Mouse (Mus musculus): ENCODE results near the gene Map2k5. TPM values are rescaled to one million over a fixed set of nuclear protein-coding genes. Genes with fewer than 3 reads are reported as not detected.

The Map2k5 gene
- polyA plus RNA-seq, 2 experiments, result 37.1 to 37.5 TPM

- WGBS, result 87% methylated on average over 6 of the region's 6 CpGs
- H3K4me1 ChIP-seq (ENCODE audit: control insufficient read depth, insufficient read depth, low read length), result no peaks in the 10 kb centered on the region
- no peaks in the 10 kb centered on the region for H3K27me3 ChIP-seq (ENCODE audit: control insufficient read depth, insufficient read depth, low read length)
- no peak overlapping the region for H3K4me2 ChIP-seq (replicated peaks; ENCODE audit: low read depth, low read length, severe bottlenecking)
- DNase-seq (ENCODE audit: low spot score) (no peak), ATAC-seq (ENCODE audit: low FRiP score, low read depth) (no peak)
- no peak overlapping the region for H3K9ac ChIP-seq (ENCODE audit: low read depth, low read length, severe bottlenecking)
- H3K9me3 ChIP-seq (ENCODE audit: control insufficient read depth, low read length), result no peaks in the 10 kb centered on the region
- peaks cover 14% of the 10 kb centered on the region; the same call in 1 of the 2 replicates for H3K36me3 ChIP-seq (ENCODE audit: control insufficient read depth, insufficient read depth, low read length)
- H3K4me3 ChIP-seq (replicated peaks; ENCODE audit: low read length), result no peak overlapping the region
- TF ChIP-seq POLR2A (IDR thresholded peaks at IDR 0.05; ENCODE audit: borderline replicate concordance, extremely low read depth, insufficient read depth, insufficient read length), result no peak
- H3K27ac ChIP-seq (replicated peaks; ENCODE audit: low read depth, low read length), result no peak overlapping the region
These were observed 103.9 kb downstream of the Map2k5 start for GRCm38 (mm10) chr9:63273781-63274180.

GRCm38 (mm10) chr9:63269839-63270238, 107.9 kb downstream of the Map2k5 start:
- no peak overlapping the region for H3K4me3 ChIP-seq (replicated peaks; ENCODE audit: low read length)
- 33% methylated on average over 3 of the region's 3 CpGs for WGBS
- H3K27me3 ChIP-seq (ENCODE audit: control insufficient read depth, insufficient read depth, low read length), result no peaks in the 10 kb centered on the region
- H3K9ac ChIP-seq (ENCODE audit: low read depth, low read length, severe bottlenecking), result no peak overlapping the region
- H3K36me3 ChIP-seq (ENCODE audit: control insufficient read depth, insufficient read depth, low read length), result peaks cover 18% of the 10 kb centered on the region; the same call in 1 of the 2 replicates
- no peak overlapping the region for H3K27ac ChIP-seq (replicated peaks; ENCODE audit: low read depth, low read length)
- no peaks in the 10 kb centered on the region for H3K4me1 ChIP-seq (ENCODE audit: control insufficient read depth, insufficient read depth, low read length)
- H3K4me2 ChIP-seq (replicated peaks; ENCODE audit: low read depth, low read length, severe bottlenecking), result no peak overlapping the region
- DNase-seq (ENCODE audit: low spot score), result no peak
- no peak for TF ChIP-seq POLR2A (IDR thresholded peaks at IDR 0.05; ENCODE audit: borderline replicate concordance, extremely low read depth, insufficient read depth, insufficient read length)
- no peaks in the 10 kb centered on the region for H3K9me3 ChIP-seq (ENCODE audit: control insufficient read depth, low read length)
- no peak for ATAC-seq (ENCODE audit: low FRiP score, low read depth)

- no peak overlapping the region for H3K4me2 ChIP-seq (replicated peaks; ENCODE audit: low read depth, low read length, severe bottlenecking)
- DNase-seq (ENCODE audit: low spot score) (no peak), ATAC-seq (ENCODE audit: low FRiP score, low read depth) (no peak)
- no peak overlapping the region for H3K9ac ChIP-seq (ENCODE audit: low read depth, low read length, severe bottlenecking)
- H3K4me3 ChIP-seq (replicated peaks; ENCODE audit: low read length), result no peak overlapping the region
- no peaks in the 10 kb centered on the region for H3K4me1 ChIP-seq (ENCODE audit: control insufficient read depth, insufficient read depth, low read length)
- no peaks in the 10 kb centered on the region for H3K27me3 ChIP-seq (ENCODE audit: control insufficient read depth, insufficient read depth, low read length)
- H3K27ac ChIP-seq (replicated peaks; ENCODE audit: low read depth, low read length), result no peak overlapping the region
- TF ChIP-seq POLR2A (IDR thresholded peaks at IDR 0.05; ENCODE audit: borderline replicate concordance, extremely low read depth, insufficient read depth, insufficient read length), result no peak
- 0 out of 2 replicates have a peak, but pooled peaks cover 20% of the 10 kb centered on the region for H3K36me3 ChIP-seq (ENCODE audit: control insufficient read depth, insufficient read depth, low read length)
- H3K9me3 ChIP-seq (ENCODE audit: control insufficient read depth, low read length), result no peaks in the 10 kb centered on the region
- WGBS, result 73% methylated on average over 1 of the region's 1 CpGs
These were observed 114.5 kb downstream of the Map2k5 start for GRCm38 (mm10) chr9:63263188-63263587.

DNA sequence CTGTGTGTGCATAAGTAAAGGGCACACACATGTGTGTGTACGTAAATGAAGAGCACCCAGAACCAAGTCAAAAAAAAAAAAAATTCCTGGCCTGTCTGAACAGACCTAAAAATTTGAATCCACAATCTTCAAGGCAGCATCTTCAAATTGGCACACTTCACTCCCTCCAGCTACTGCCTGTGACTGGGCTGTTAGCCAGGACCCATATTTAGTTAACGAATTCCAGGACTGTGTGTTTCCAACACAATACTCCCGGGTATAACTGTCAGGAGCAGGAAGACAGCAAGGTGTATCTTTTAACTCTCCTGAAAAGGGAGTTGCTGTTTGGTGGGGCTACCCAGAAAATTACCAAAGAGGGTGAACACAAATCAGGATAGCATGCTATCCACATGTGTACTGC, 118.9 kb downstream of the Map2k5 start:
- WGBS, result 43% methylated on average over 3 of the region's 3 CpGs
- no peaks in the 10 kb centered on the region for H3K9me3 ChIP-seq (ENCODE audit: control insufficient read depth, low read length)
- DNase-seq (ENCODE audit: low spot score), result no peak
- no peak overlapping the region for H3K9ac ChIP-seq (ENCODE audit: low read depth, low read length, severe bottlenecking)
- ATAC-seq (ENCODE audit: low FRiP score, low read depth), result no peak
- no peak overlapping the region for H3K27ac ChIP-seq (replicated peaks; ENCODE audit: low read depth, low read length)
- no peaks in the 10 kb centered on the region for H3K4me1 ChIP-seq (ENCODE audit: control insufficient read depth, insufficient read depth, low read length)
- no peak for TF ChIP-seq POLR2A (IDR thresholded peaks at IDR 0.05; ENCODE audit: borderline replicate concordance, extremely low read depth, insufficient read depth, insufficient read length)
- peaks cover 36% of the 10 kb centered on the region for H3K36me3 ChIP-seq (ENCODE audit: control insufficient read depth, insufficient read depth, low read length)
- no peaks in the 10 kb centered on the region for H3K27me3 ChIP-seq (ENCODE audit: control insufficient read depth, insufficient read depth, low read length)
- no peak overlapping the region for H3K4me3 ChIP-seq (replicated peaks; ENCODE audit: low read length)
- no peak overlapping the region for H3K4me2 ChIP-seq (replicated peaks; ENCODE audit: low read depth, low read length, severe bottlenecking)

- Histone ChIP-seq H3K9me3 (ENCODE audit: control insufficient read depth, low read length) (no peaks in the 10 kb centered on the region), H3K27me3 (ENCODE audit: control insufficient read depth, insufficient read depth, low read length) (no peaks in the 10 kb centered on the region), H3K4me3 (replicated peaks; ENCODE audit: low read length) (no peak overlapping the region), H3K27ac (replicated peaks; ENCODE audit: low read depth, low read length) (no peak overlapping the region), H3K4me2 (replicated peaks; ENCODE audit: low read depth, low read length, severe bottlenecking) (no peak overlapping the region), H3K36me3 (ENCODE audit: control insufficient read depth, insufficient read depth, low read length) (peaks cover 40% of the 10 kb centered on the region), H3K4me1 (ENCODE audit: control insufficient read depth, insufficient read depth, low read length) (no peaks in the 10 kb centered on the region), H3K9ac (ENCODE audit: low read depth, low read length, severe bottlenecking) (no peak overlapping the region)
- ATAC-seq (ENCODE audit: low FRiP score, low read depth), result no peak
- TF ChIP-seq POLR2A (IDR thresholded peaks at IDR 0.05; ENCODE audit: borderline replicate concordance, extremely low read depth, insufficient read depth, insufficient read length), result no peak
- WGBS, result 84% methylated on average over 4 of the region's 4 CpGs
- DNase-seq (ENCODE audit: low spot score), result no peak
These were observed 120.0 kb downstream of the Map2k5 start for GRCm38 (mm10) chr9:63257739-63258138.

Data from limb, embryonic 14.5 days (tissue).